Mouse (Mus musculus): ENCODE measurements around the gene Nepro. TPM values are rescaled to one million over a fixed set of nuclear protein-coding genes. Genes with fewer than 3 reads are reported as not detected.

The Nepro gene
- polyA plus RNA-seq, 1 experiment from 2014 or later = 7.9 TPM

DNA sequence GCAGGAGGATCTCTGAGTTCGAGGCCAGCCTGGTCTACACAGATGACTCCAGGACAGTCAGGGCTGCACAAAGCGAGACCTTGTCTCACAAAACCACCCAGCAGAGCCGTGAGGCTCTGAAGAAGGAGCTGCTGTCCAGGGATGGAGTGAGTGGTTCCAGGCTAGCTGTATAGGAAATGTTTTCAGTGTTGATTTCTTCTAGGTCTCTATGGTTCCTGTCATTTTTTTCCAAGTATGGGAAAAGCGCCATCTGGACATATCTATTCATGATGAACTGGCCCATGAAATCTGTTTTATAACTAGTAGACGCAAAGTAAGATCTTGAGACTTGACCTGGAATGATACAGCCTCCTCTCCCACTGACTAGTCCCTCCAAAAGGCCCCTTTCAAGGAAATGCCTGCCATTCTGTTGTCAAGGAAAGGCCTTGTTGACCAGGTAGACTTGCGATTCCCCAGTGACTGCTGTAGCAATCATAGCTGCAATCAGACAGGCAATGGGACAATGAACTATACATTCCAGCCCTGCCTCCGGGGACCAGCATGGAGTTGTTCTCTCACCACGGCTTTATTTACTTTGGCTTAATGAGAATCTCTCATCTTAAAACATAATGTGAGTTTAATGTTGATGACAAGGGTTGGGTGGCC, 28.8 kb upstream of the Nepro start:
- no peaks in the 10 kb centered on the region for H3K36me3 ChIP-seq (ENCODE audit: control insufficient read depth, insufficient read depth, low read length)
- WGBS = 66% methylated on average over 8 of the region's 8 CpGs

DNA sequence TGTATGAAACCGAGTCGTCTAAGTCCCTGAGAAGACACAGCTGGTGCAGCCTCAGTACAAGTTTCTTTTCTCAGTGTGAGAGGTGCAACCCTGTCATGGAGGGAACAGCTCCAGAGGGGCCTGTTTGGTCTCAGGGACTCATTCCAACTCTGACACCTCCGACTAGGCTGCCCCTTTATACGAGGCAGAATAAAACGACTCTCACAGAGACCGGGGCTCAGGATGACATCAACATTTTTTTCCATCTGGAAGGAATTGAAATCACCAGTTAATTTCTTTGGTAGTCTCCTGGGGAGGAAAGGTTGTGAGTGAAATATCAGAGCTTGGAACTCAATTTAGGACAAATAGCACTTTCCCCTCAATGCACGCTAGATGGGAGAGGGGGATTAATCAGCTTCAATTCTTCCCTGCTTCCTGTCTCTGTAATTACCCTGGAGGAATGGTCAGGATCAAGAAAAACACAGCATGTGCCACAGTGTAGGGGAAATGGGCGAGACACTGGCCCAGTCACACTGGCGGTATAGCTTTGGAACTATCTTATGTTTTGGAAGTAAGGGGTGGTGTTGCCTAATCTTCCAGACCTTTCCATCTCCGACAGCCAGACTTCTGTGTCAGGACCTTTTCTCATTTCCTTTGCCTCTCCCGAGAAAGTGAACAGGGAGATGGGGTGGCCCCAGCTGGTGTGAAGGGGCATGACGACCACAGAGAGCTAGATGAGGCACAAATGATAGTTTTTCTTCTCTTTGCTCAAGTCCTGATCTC, 28.1 kb upstream of the Nepro start:
- H3K27me3 ChIP-seq (replicated peaks; ENCODE audit: control insufficient read depth, insufficient read depth, low read length) = no peaks in the 10 kb centered on the region
- peak; percentile 88; the same call in 1 of the 2 replicates for ATAC-seq (ENCODE audit: low read depth)
- peak; percentile 72 for DNase-seq (ENCODE audit: low spot score)
- no peak overlapping the region for H3K9ac ChIP-seq (ENCODE audit: low read depth, low read length)
- 21% methylated on average over 12 of the region's 12 CpGs for WGBS
- peaks cover 16% of the 10 kb centered on the region for H3K4me1 ChIP-seq (ENCODE audit: control insufficient read depth, insufficient read depth, low read length)
- no peaks in the 10 kb centered on the region for H3K36me3 ChIP-seq (ENCODE audit: control insufficient read depth, insufficient read depth, low read length)
- no peak overlapping the region for H3K4me3 ChIP-seq (ENCODE audit: low read depth, low read length)
- peak overlapping the region; percentile 46 for H3K27ac ChIP-seq (replicated peaks; ENCODE audit: low read depth, low read length)
- H3K9me3 ChIP-seq (ENCODE audit: control insufficient read depth, low read length) = no peaks in the 10 kb centered on the region
- H3K4me2 ChIP-seq (ENCODE audit: low read depth, low read length) = no peak overlapping the region

More for the DNA sequence above, 28.8 kb upstream of the Nepro start:
- H3K9me3 ChIP-seq (ENCODE audit: control insufficient read depth, low read length) = no peaks in the 10 kb centered on the region
- no peak overlapping the region for H3K9ac ChIP-seq (ENCODE audit: low read depth, low read length)
- ATAC-seq (ENCODE audit: low read depth) = peak; percentile 68; the same call in 1 of the 2 replicates
- peaks cover 16% of the 10 kb centered on the region for H3K4me1 ChIP-seq (ENCODE audit: control insufficient read depth, insufficient read depth, low read length)
- no peak for DNase-seq (ENCODE audit: low spot score)
- no peak overlapping the region for H3K4me2 ChIP-seq (ENCODE audit: low read depth, low read length)
- H3K27ac ChIP-seq (replicated peaks; ENCODE audit: low read depth, low read length) = peak overlapping the region; percentile 46; the same call in 1 of the 2 replicates
- H3K27me3 ChIP-seq (replicated peaks; ENCODE audit: control insufficient read depth, insufficient read depth, low read length) = no peaks in the 10 kb centered on the region
- H3K4me3 ChIP-seq (ENCODE audit: low read depth, low read length) = no peak overlapping the region

DNA sequence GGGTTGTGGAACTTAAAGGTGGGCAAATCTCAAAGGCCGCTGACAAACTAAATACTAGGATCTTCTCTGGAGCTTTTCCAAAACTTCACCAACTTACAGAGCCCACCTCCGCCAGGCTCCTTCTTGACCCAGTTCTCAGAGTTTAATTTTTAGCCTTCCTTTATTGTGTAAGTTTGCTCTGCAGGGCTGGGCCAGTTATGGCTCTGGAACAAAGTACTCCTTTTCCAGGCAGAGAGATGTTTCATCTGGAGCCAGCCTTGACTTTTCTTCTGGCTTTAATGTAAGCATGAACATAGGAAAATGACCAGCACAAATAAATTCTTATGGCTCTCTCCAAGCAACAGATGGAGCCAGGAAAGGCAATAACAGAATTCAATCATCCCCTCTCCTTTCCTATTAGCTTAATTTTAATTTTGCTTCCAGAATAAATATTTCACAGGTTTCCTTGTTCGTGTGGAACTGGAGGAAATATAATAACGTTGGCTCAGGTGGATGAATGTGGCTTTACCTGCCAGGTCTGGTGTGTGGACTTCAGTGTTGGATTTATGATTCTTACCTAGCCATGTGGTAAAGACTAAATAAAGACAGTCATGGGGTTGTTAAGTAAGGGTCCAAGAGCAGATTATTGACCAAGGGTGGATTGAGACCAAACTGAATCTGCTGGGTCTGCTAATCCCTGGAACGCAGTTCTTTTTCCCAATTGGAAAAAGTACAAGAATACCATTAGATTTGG, 26.5 kb upstream of the Nepro start:
- no peak overlapping the region for H3K9ac ChIP-seq (ENCODE audit: low read depth, low read length)
- H3K27ac ChIP-seq (replicated peaks; ENCODE audit: low read depth, low read length) = peak overlapping the region; percentile 61; the same call in 1 of the 2 replicates
- no peaks in the 10 kb centered on the region for H3K27me3 ChIP-seq (replicated peaks; ENCODE audit: control insufficient read depth, insufficient read depth, low read length)
- H3K36me3 ChIP-seq (ENCODE audit: control insufficient read depth, insufficient read depth, low read length) = no peaks in the 10 kb centered on the region
- peak; percentile 49 for DNase-seq (ENCODE audit: low spot score)
- 75% methylated on average over 5 of the region's 5 CpGs for WGBS
- no peak overlapping the region for H3K4me2 ChIP-seq (ENCODE audit: low read depth, low read length)
- H3K9me3 ChIP-seq (ENCODE audit: control insufficient read depth, low read length) = no peaks in the 10 kb centered on the region
- no peak for ATAC-seq (ENCODE audit: low read depth)
- no peak overlapping the region for H3K4me3 ChIP-seq (ENCODE audit: low read depth, low read length)
- peaks cover 11% of the 10 kb centered on the region for H3K4me1 ChIP-seq (ENCODE audit: control insufficient read depth, insufficient read depth, low read length)

DNA sequence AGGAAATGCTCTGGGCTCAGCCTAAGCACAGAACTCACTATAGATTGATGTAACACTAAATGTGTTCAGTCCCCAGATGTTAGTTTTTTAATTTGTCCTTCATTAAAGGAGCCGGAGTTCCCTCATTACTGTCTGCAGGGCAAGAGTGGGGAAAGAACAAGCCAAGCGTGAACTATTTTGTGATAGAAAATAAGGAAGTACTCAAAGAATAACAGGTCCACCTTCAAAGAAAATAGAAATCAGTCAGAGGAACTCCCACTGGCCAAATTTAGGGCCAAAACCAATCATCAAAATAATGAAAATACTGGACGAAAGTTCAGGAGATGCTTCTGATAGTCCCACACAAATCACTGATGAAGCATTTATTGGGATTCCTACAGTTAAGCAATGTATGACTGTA, 22.9 kb upstream of the Nepro start:
- WGBS = 84% methylated on average over 3 of the region's 3 CpGs
- ATAC-seq (ENCODE audit: low read depth) (no peak), DNase-seq (ENCODE audit: low spot score) (no peak)
- Histone ChIP-seq H3K4me1 (ENCODE audit: control insufficient read depth, insufficient read depth, low read length) (peaks cover 23% of the 10 kb centered on the region), H3K27ac (replicated peaks; ENCODE audit: low read depth, low read length) (no peak overlapping the region), H3K27me3 (replicated peaks; ENCODE audit: control insufficient read depth, insufficient read depth, low read length) (no peaks in the 10 kb centered on the region), H3K4me2 (ENCODE audit: low read depth, low read length) (no peak overlapping the region), H3K9me3 (ENCODE audit: control insufficient read depth, low read length) (no peaks in the 10 kb centered on the region), H3K9ac (ENCODE audit: low read depth, low read length) (no peak overlapping the region), H3K4me3 (ENCODE audit: low read depth, low read length) (no peak overlapping the region), H3K36me3 (ENCODE audit: control insufficient read depth, insufficient read depth, low read length) (no peaks in the 10 kb centered on the region)

DNA sequence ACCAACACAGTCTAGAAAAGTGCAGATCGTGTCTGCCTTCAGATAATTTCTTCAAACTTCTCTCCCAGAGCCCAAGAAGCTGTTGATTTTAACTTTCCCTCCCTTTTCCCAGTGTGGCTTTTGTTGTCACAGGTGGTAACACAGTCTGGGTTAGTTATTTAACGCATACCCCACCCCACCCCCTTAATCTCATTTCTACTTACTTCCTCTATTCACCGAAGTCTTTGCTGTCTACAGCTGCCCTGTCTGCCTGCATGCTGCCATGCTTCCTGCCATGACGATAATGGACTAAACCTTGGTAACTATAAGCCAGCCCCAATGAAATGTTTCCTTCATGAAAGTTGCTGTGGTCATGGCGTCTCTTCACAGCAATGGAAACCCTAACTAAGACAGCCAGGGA, 21.8 kb upstream of the Nepro start:
- no peak overlapping the region for H3K4me2 ChIP-seq (ENCODE audit: low read depth, low read length)
- 53% methylated on average over 5 of the region's 5 CpGs for WGBS
- DNase-seq (ENCODE audit: low spot score) (no peak), ATAC-seq (ENCODE audit: low read depth) (no peak)
- peaks cover 19% of the 10 kb centered on the region for H3K4me1 ChIP-seq (ENCODE audit: control insufficient read depth, insufficient read depth, low read length)
- H3K9me3 ChIP-seq (ENCODE audit: control insufficient read depth, low read length) = no peaks in the 10 kb centered on the region
- H3K9ac ChIP-seq (ENCODE audit: low read depth, low read length) = no peak overlapping the region
- H3K27ac ChIP-seq (replicated peaks; ENCODE audit: low read depth, low read length) = no peak overlapping the region
- no peak overlapping the region for H3K4me3 ChIP-seq (ENCODE audit: low read depth, low read length)
- H3K36me3 ChIP-seq (ENCODE audit: control insufficient read depth, insufficient read depth, low read length) = no peaks in the 10 kb centered on the region
- no peaks in the 10 kb centered on the region for H3K27me3 ChIP-seq (replicated peaks; ENCODE audit: control insufficient read depth, insufficient read depth, low read length)

DNA sequence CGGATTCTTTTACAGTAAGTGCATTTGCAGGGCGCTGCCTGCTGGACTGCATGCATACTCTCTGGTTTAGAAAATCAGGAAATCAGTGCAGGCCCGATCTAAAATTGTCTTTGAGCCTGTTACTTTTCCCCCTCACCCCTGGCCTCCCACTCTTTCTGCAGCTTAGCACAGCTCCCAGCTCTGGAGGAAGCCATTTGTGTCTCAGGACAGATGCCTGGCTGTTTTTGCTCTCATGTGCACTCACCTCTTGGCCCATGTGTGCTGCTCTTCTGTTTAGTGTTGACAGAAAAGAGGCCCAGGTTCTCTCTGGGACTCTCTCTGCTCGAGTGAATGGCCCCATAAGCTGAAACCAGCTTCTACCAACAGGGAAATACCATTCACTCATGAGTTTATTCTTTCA, 20.6 kb upstream of the Nepro start:
- DNase-seq (ENCODE audit: low spot score) = peak; percentile 88
- 8% methylated on average over 4 of the region's 4 CpGs for WGBS
- peak overlapping the region; percentile 43; the same call in 1 of the 2 replicates for H3K9ac ChIP-seq (ENCODE audit: low read depth, low read length)

DNA sequence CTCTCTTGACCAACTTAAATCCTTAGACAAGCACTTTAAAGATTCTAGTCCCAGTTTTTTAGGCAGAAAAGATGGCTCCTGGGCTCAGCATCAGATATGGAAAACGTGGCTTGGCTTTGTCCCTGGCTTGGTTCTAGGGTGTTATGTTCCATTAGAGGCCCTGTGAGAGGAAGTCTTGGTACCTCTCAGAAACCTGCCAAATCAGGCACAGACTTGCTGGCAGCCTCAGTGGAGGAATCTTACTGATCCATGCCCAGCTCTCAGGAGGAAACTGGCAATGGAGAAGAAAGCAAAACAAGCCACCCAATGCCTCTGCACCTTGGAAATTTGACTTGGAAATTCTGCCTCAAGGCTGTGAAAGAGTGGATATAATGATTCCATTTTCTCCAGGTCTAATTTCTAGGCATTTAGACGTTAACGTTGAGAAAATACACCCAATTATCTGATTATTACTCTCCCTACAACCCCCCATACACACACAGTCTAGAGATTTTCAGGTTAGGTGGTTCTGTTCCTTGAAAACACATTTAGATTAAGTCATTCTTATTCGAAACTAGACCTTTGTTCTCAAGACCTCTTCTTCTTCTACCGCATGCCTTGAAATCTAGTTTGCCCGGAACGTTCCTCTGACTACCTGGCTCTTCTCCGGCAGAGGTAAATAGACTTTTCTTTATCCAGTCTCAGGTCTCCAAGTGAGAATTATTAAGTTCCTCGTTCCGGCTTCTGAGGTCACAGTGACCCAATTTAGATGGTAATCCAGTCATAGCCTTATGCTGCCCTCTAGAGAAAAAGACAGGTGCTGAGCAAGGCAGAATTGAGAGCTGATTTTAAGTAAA, 7.6 kb upstream of the Nepro start:
- peak overlapping the region; percentile 80 for H3K27ac ChIP-seq (replicated peaks; ENCODE audit: low read depth, low read length)
- H3K36me3 ChIP-seq (ENCODE audit: control insufficient read depth, insufficient read depth, low read length) = no peaks in the 10 kb centered on the region
- ATAC-seq (ENCODE audit: low read depth) (peak; percentile 90), DNase-seq (ENCODE audit: low spot score) (peak; percentile 90)
- H3K9me3 ChIP-seq (ENCODE audit: control insufficient read depth, low read length) = no peaks in the 10 kb centered on the region
- no peak overlapping the region for H3K4me3 ChIP-seq (ENCODE audit: low read depth, low read length)
- peaks cover 8% of the 10 kb centered on the region; the same call in 1 of the 2 replicates for H3K4me1 ChIP-seq (ENCODE audit: control insufficient read depth, insufficient read depth, low read length)
- H3K4me2 ChIP-seq (ENCODE audit: low read depth, low read length) = peak overlapping the region; percentile 7; the same call in 1 of the 2 replicates
- H3K9ac ChIP-seq (ENCODE audit: low read depth, low read length) = no peak overlapping the region
- H3K27me3 ChIP-seq (replicated peaks; ENCODE audit: control insufficient read depth, insufficient read depth, low read length) = no peaks in the 10 kb centered on the region
- 19% methylated on average over 10 of the region's 10 CpGs for whole genome bisulfite sequencing

More for the DNA sequence above, 20.6 kb upstream of the Nepro start:
- Histone ChIP-seq H3K27ac (replicated peaks; ENCODE audit: low read depth, low read length) (peak overlapping the region; percentile 89), H3K4me3 (ENCODE audit: low read depth, low read length) (no peak overlapping the region), H3K4me2 (ENCODE audit: low read depth, low read length) (no peak overlapping the region), H3K9me3 (ENCODE audit: control insufficient read depth, low read length) (no peaks in the 10 kb centered on the region), H3K4me1 (ENCODE audit: control insufficient read depth, insufficient read depth, low read length) (peaks cover 19% of the 10 kb centered on the region), H3K27me3 (replicated peaks; ENCODE audit: control insufficient read depth, insufficient read depth, low read length) (no peaks in the 10 kb centered on the region), H3K36me3 (ENCODE audit: control insufficient read depth, insufficient read depth, low read length) (no peaks in the 10 kb centered on the region)
- ATAC-seq (ENCODE audit: low read depth) = peak; percentile 80

All from embryonic facial prominence, embryonic 14.5 days (tissue).